Mouse (Mus musculus) intestine, postnatal 0 days (tissue): ENCODE measurements around the gene D17H6S53E. TPM values are rescaled to one million over a fixed set of nuclear protein-coding genes. Genes with fewer than 3 reads are reported as not detected.

Experiments used
- ATAC-seq: fragments of 200-750 bp; cut with Nextera tagmentation; 2 replicates; pipeline ENCODE4 v1.8.0; 2017; ENCODE audit warnings: mild to moderate bottlenecking, moderate TSS enrichment, moderate library complexity
- H3K27ac ChIP-seq: fragments of 300-500 bp; sonication (generic); 2 replicates; pipeline ENCODE4 v1.5.1; 2014; ENCODE audit warnings: mild to moderate bottlenecking, low read depth, low read length, moderate library complexity
- H3K27me3 ChIP-seq: fragments of 300-500 bp; sonication (generic); replicated peaks from 2 replicates; pipeline ENCODE4 v1.6.1; 2014; ENCODE audit warnings: low read length, mixed read lengths; ENCODE audit not compliant: control insufficient read depth, insufficient read depth
- H3K36me3 ChIP-seq: fragments of 300-500 bp; sonication (generic); 2 replicates; pipeline ENCODE4 v1.6.1; 2014; ENCODE audit warnings: mild to moderate bottlenecking, moderate library complexity; ENCODE audit not compliant: control insufficient read depth, insufficient read depth
- H3K4me1 ChIP-seq: fragments of 300-500 bp; sonication (generic); replicated peaks from 2 replicates; pipeline ENCODE4 v1.6.1; 2014; ENCODE audit warnings: antibody characterized with exemption, low read length, mixed read lengths; ENCODE audit not compliant: control insufficient read depth, insufficient read depth
- H3K4me2 ChIP-seq: fragments of 300-500 bp; sonication (generic); replicated peaks from 2 replicates; pipeline ENCODE4 v1.6.1; 2014; ENCODE audit warnings: low read depth, mild to moderate bottlenecking, moderate library complexity
- H3K4me3 ChIP-seq: fragments of 300-500 bp; sonication (generic); 2 replicates; pipeline ENCODE4 v1.5.1; 2014; ENCODE audit warnings: low read depth, low read length
- H3K9ac ChIP-seq: fragments of 300-500 bp; sonication (generic); 2 replicates; pipeline ENCODE4 v1.6.1; 2014; ENCODE audit warnings: mild to moderate bottlenecking, low read depth, low read length
- H3K9me3 ChIP-seq: fragments of 300-500 bp; sonication (generic); 2 replicates; pipeline ENCODE4 v1.6.1; 2016; ENCODE audit warnings: mixed run types; ENCODE audit not compliant: control insufficient read depth
- CTCF ChIP-seq: sonication (generic); IDR thresholded peaks from 2 replicates; pipeline ENCODE4 v1.5.1; 2016; ENCODE audit warnings: low read depth, mild to moderate bottlenecking, control low read depth, antibody characterized with exemption, moderate library complexity
- WGBS: fragments of 180-500 bp; shearing (Covaris S2); extraction: QIAGEN DNeasy Blood & Tissue Kit; methylation state at CpG from one replicate; pipeline ENCODE4 v1.1.7; 2014; 5-methylcytosine and 5-hydroxymethylcytosine counted together
- polyA plus RNA-seq: library from polyadenylated mRNA; unstranded; fragments of >200 nt; fragmentation: Nextera tagmentation; extraction: Ambion mirVana; gene quantifications from 2 replicates; pipeline ENCODE4 v1.2.1, GENCODE M21; 2015

D17H6S53E gene
- polyA plus RNA-seq, 1 experiment from 2014 or later, result 26.3 TPM

GRCm38 (mm10) chr17:35159638-35160037 is 33.5 kb downstream of the D17H6S53E start:
- whole genome bisulfite sequencing, result 90% methylated on average over 7 of the region's 7 CpGs
- H3K4me3 ChIP-seq, result no peak overlapping the region
- ATAC-seq, result no peak
- peaks cover 4% of the 10 kb centered on the region; the same call in 1 of the 2 replicates for H3K4me1 ChIP-seq
- H3K9me3 ChIP-seq, result no peaks in the 10 kb centered on the region
- no peak overlapping the region for H3K27ac ChIP-seq
- peaks cover 76% of the 10 kb centered on the region for H3K36me3 ChIP-seq
- no peaks in the 10 kb centered on the region for H3K27me3 ChIP-seq
- H3K9ac ChIP-seq, result no peak overlapping the region
- H3K4me2 ChIP-seq, result no peak overlapping the region
- TF ChIP-seq CTCF, result no peak

- no peaks in the 10 kb centered on the region for H3K9me3 ChIP-seq
- H3K4me1 ChIP-seq, result peaks cover 4% of the 10 kb centered on the region; the same call in 1 of the 2 replicates
- H3K4me3 ChIP-seq, result no peak overlapping the region
- H3K9ac ChIP-seq, result no peak overlapping the region
- H3K4me2 ChIP-seq, result no peak overlapping the region
- TF ChIP-seq CTCF, result no peak
- H3K36me3 ChIP-seq, result peaks cover 58% of the 10 kb centered on the region
- WGBS, result 77% methylated on average over 11 of the region's 11 CpGs
- H3K27me3 ChIP-seq, result no peaks in the 10 kb centered on the region
- no peak for ATAC-seq
- H3K27ac ChIP-seq, result no peak overlapping the region
These were observed 35.2 kb downstream of the D17H6S53E start for GRCm38 (mm10) chr17:35161421-35161820.

- ATAC-seq, result no peak
- peak overlapping the region; percentile 94; the same call in 1 of the 2 replicates for H3K4me3 ChIP-seq
- no peaks in the 10 kb centered on the region for H3K27me3 ChIP-seq
- 66% methylated on average over 14 of the region's 14 CpGs for WGBS
- H3K4me2 ChIP-seq, result peak overlapping the region; percentile 82; the same call in 1 of the 2 replicates
- H3K27ac ChIP-seq, result no peak overlapping the region
- TF ChIP-seq CTCF, result no peak
- no peak overlapping the region for H3K9ac ChIP-seq
- H3K9me3 ChIP-seq, result no peaks in the 10 kb centered on the region
- H3K4me1 ChIP-seq, result peaks cover 4% of the 10 kb centered on the region; the same call in 1 of the 2 replicates
- H3K36me3 ChIP-seq, result peaks cover 51% of the 10 kb centered on the region
These were observed 35.9 kb downstream of the D17H6S53E start for GRCm38 (mm10) chr17:35162121-35162520.

GRCm38 (mm10) chr17:35162730-35163129 is 36.6 kb downstream of the D17H6S53E start:
- Histone ChIP-seq H3K4me3 (peak overlapping the region; percentile 94), H3K9ac (peak overlapping the region; percentile 98), H3K9me3 (no peaks in the 10 kb centered on the region), H3K27ac (no peak overlapping the region), H3K27me3 (no peaks in the 10 kb centered on the region), H3K36me3 (peaks cover 45% of the 10 kb centered on the region), H3K4me2 (peak overlapping the region; percentile 82), H3K4me1 (peaks cover 4% of the 10 kb centered on the region; the same call in 1 of the 2 replicates)
- TF ChIP-seq CTCF, result no peak
- ATAC-seq, result no peak
- 11% methylated on average over 12 of the region's 12 CpGs for WGBS

GRCm38 (mm10) chr17:35163326-35164081 is 37.3 kb downstream of the D17H6S53E start:
- Histone ChIP-seq H3K4me1 (peaks cover 4% of the 10 kb centered on the region; the same call in 1 of the 2 replicates), H3K9ac (peak overlapping the region; percentile 98), H3K9me3 (no peaks in the 10 kb centered on the region), H3K4me3 (peak overlapping the region; percentile 94), H3K27ac (peak overlapping the region; percentile 96), H3K4me2 (peak overlapping the region; percentile 82), H3K36me3 (peaks cover 38% of the 10 kb centered on the region), H3K27me3 (no peaks in the 10 kb centered on the region)
- TF ChIP-seq CTCF, result no peak
- ATAC-seq, result no peak
- 5% methylated on average over 8 of the region's 8 CpGs for WGBS

- Histone ChIP-seq H3K4me2 (peak overlapping the region; percentile 82), H3K9me3 (no peaks in the 10 kb centered on the region), H3K36me3 (peaks cover 31% of the 10 kb centered on the region), H3K4me1 (peaks cover 4% of the 10 kb centered on the region; the same call in 1 of the 2 replicates), H3K27me3 (no peaks in the 10 kb centered on the region), H3K9ac (peak overlapping the region; percentile 98), H3K27ac (peak overlapping the region; percentile 96), H3K4me3 (peak overlapping the region; percentile 94)
- 1% methylated on average over 24 of the region's 28 CpGs for WGBS
- ATAC-seq, result no peak
- TF ChIP-seq CTCF, result no peak
These were observed 38.0 kb downstream of the D17H6S53E start for GRCm38 (mm10) chr17:35164218-35164567.
